Mouse (Mus musculus) liver, embryonic 14.5 days (tissue): Measurements from ENCODE around the gene Akap8l.

Experiments
- CTCF ChIP-seq: IDR thresholded peaks from 2 replicates; pipeline ENCODE4 v1.5.1; 2016; ENCODE audit warnings: antibody characterized with exemption, low read depth, control low read depth
- EP300 ChIP-seq: IDR thresholded peaks from 2 replicates; pipeline ENCODE4 v1.6.1; 2016; ENCODE audit warnings: antibody characterized with exemption, low read depth

- no peak for TF ChIP-seq EP300
- no peak for TF ChIP-seq CTCF
These were observed 55.2 kb downstream of the Akap8l start for GRCm38 (mm10) chr17:32295160-32295559.
